Mouse (Mus musculus) heart, embryonic 11.5 days (tissue): ENCODE measurements at regions not wholly inside any gene's neighbourhood (a gene's known extent, or its start where the extent isn't known, plus 50 kb on each side); places are given as distances from the start of the nearest gene placed in this dataset.

Experiments
- ATAC-seq: fragments of 200-750 bp; cut with Nextera tagmentation; replicated peaks from 2 replicates; pipeline ENCODE4 v1.8.0; 2017; ENCODE audit warnings: moderate library complexity; ENCODE audit not compliant: insufficient number of reproducible peaks, low FRiP score, low TSS enrichment
- H3K27ac ChIP-seq: fragments of 300-500 bp; sonication (generic); 2 replicates; pipeline ENCODE4 v1.5.1; 2014; ENCODE audit warnings: mild to moderate bottlenecking, low read depth, low read length
- H3K27me3 ChIP-seq: fragments of 300-500 bp; sonication (generic); 2 replicates; pipeline ENCODE4 v1.6.1; 2014; ENCODE audit warnings: mild to moderate bottlenecking, low read length, mixed read lengths; ENCODE audit not compliant: control insufficient read depth, insufficient read depth
- H3K36me3 ChIP-seq: fragments of 300-500 bp; sonication (generic); 2 replicates; pipeline ENCODE4 v1.6.1; 2014; ENCODE audit warnings: mild to moderate bottlenecking, low read length, moderate library complexity, mixed read lengths; ENCODE audit not compliant: control insufficient read depth, insufficient read depth
- H3K4me1 ChIP-seq: fragments of 300-500 bp; sonication (generic); 2 replicates; pipeline ENCODE4 v1.6.1; 2014; ENCODE audit warnings: low read length; ENCODE audit not compliant: control insufficient read depth, insufficient read depth
- H3K4me2 ChIP-seq: fragments of 300-500 bp; sonication (generic); 2 replicates; pipeline ENCODE4 v1.6.1; 2014; ENCODE audit warnings: mild to moderate bottlenecking, moderate library complexity
- H3K4me3 ChIP-seq: fragments of 300-500 bp; sonication (generic); 2 replicates; pipeline ENCODE4 v1.5.1; 2014; ENCODE audit warnings: low read depth, low read length
- H3K9ac ChIP-seq: fragments of 300-500 bp; sonication (generic); 2 replicates; pipeline ENCODE4 v1.6.1; 2014; ENCODE audit warnings: mild to moderate bottlenecking, low read depth, low read length, moderate library complexity
- H3K9me3 ChIP-seq: fragments of 300-500 bp; sonication (generic); replicated peaks from 2 replicates; pipeline ENCODE4 v1.6.1; 2016; ENCODE audit warnings: low read length; ENCODE audit not compliant: control insufficient read depth
- WGBS: fragments of 180-500 bp; shearing (Covaris S2); extraction: QIAGEN DNeasy Blood & Tissue Kit; methylation state at CpG from one replicate; pipeline ENCODE4 v1.1.7; 2014; ENCODE audit not compliant: insufficient replicate concordance; 5-methylcytosine and 5-hydroxymethylcytosine counted together

- no peaks in the 10 kb centered on the region for H3K9me3 ChIP-seq
- H3K27me3 ChIP-seq = no peaks in the 10 kb centered on the region
- no peak for ATAC-seq
- no peaks in the 10 kb centered on the region for H3K36me3 ChIP-seq
- H3K27ac ChIP-seq = no peak overlapping the region
- H3K4me2 ChIP-seq = no peak overlapping the region
- no peak overlapping the region for H3K9ac ChIP-seq
- 71% methylated on average over 19 of the region's 19 CpGs for WGBS
- H3K4me1 ChIP-seq = no peaks in the 10 kb centered on the region
- H3K4me3 ChIP-seq = no peak overlapping the region
Measured at GRCm38 (mm10) chr15:87200282-87201048, 343.6 kb upstream of the Fam19a5 start.

GRCm38 (mm10) chr15:87201055-87201454 is 343.0 kb upstream of the Fam19a5 start:
- Histone ChIP-seq H3K27me3 (no peaks in the 10 kb centered on the region), H3K36me3 (no peaks in the 10 kb centered on the region), H3K9me3 (no peaks in the 10 kb centered on the region), H3K4me1 (no peaks in the 10 kb centered on the region), H3K4me2 (no peak overlapping the region), H3K9ac (no peak overlapping the region), H3K27ac (no peak overlapping the region), H3K4me3 (no peak overlapping the region)
- 50% methylated on average over 7 of the region's 7 CpGs for WGBS
- ATAC-seq = no peak

GRCm38 (mm10) chr15:87229951-87230350 is 314.1 kb upstream of the Fam19a5 start:
- Histone ChIP-seq H3K36me3 (no peaks in the 10 kb centered on the region), H3K9ac (no peak overlapping the region), H3K9me3 (no peaks in the 10 kb centered on the region), H3K27me3 (no peaks in the 10 kb centered on the region), H3K4me2 (no peak overlapping the region), H3K4me3 (no peak overlapping the region), H3K4me1 (no peaks in the 10 kb centered on the region), H3K27ac (no peak overlapping the region)
- 50% methylated on average over 3 of the region's 3 CpGs for WGBS
- no peak for ATAC-seq

- peaks cover 3% of the 10 kb centered on the region for H3K4me1 ChIP-seq
- H3K36me3 ChIP-seq = no peaks in the 10 kb centered on the region
- no peak overlapping the region for H3K4me2 ChIP-seq
- H3K27me3 ChIP-seq = no peaks in the 10 kb centered on the region
- H3K4me3 ChIP-seq = no peak overlapping the region
- H3K9me3 ChIP-seq = no peaks in the 10 kb centered on the region
- no peak for ATAC-seq
- H3K27ac ChIP-seq = no peak overlapping the region
- no peak overlapping the region for H3K9ac ChIP-seq
- 89% methylated on average over 3 of the region's 3 CpGs for WGBS
Measured at GRCm38 (mm10) chr15:87236096-87236495, 308.0 kb upstream of the Fam19a5 start.

GRCm38 (mm10) chr15:87239057-87239456 is 305.0 kb upstream of the Fam19a5 start:
- WGBS = 89% methylated on average over 11 of the region's 11 CpGs
- H3K9ac ChIP-seq = no peak overlapping the region
- no peak for ATAC-seq
- H3K27ac ChIP-seq = no peak overlapping the region
- H3K9me3 ChIP-seq = no peaks in the 10 kb centered on the region
- no peaks in the 10 kb centered on the region for H3K36me3 ChIP-seq
- H3K4me2 ChIP-seq = no peak overlapping the region
- H3K4me1 ChIP-seq = peaks cover 3% of the 10 kb centered on the region
- H3K27me3 ChIP-seq = no peaks in the 10 kb centered on the region
- no peak overlapping the region for H3K4me3 ChIP-seq

GRCm38 (mm10) chr15:87261497-87261896 is 282.6 kb upstream of the Fam19a5 start:
- Histone ChIP-seq H3K4me1 (no peaks in the 10 kb centered on the region), H3K36me3 (no peaks in the 10 kb centered on the region), H3K4me2 (no peak overlapping the region), H3K4me3 (no peak overlapping the region), H3K9ac (no peak overlapping the region), H3K27ac (no peak overlapping the region), H3K27me3 (no peaks in the 10 kb centered on the region), H3K9me3 (no peaks in the 10 kb centered on the region)
- no peak for ATAC-seq
- WGBS = 81% methylated on average over 6 of the region's 6 CpGs

GRCm38 (mm10) chr15:87264906-87265305 is 279.2 kb upstream of the Fam19a5 start:
- Histone ChIP-seq H3K27ac (no peak overlapping the region), H3K27me3 (no peaks in the 10 kb centered on the region), H3K36me3 (no peaks in the 10 kb centered on the region), H3K4me3 (no peak overlapping the region), H3K9ac (no peak overlapping the region), H3K4me2 (no peak overlapping the region), H3K9me3 (no peaks in the 10 kb centered on the region), H3K4me1 (no peaks in the 10 kb centered on the region)
- no peak for ATAC-seq

- Histone ChIP-seq H3K4me3 (no peak overlapping the region), H3K27ac (no peak overlapping the region), H3K36me3 (no peaks in the 10 kb centered on the region), H3K27me3 (no peaks in the 10 kb centered on the region), H3K9ac (no peak overlapping the region), H3K4me2 (no peak overlapping the region), H3K9me3 (no peaks in the 10 kb centered on the region), H3K4me1 (no peaks in the 10 kb centered on the region)
- 71% methylated on average over 7 of the region's 7 CpGs for WGBS
- no peak for ATAC-seq
Measured at GRCm38 (mm10) chr15:87290987-87291529, 253.0 kb upstream of the Fam19a5 start.

GRCm38 (mm10) chr15:87319896-87320295 is 224.2 kb upstream of the Fam19a5 start:
- H3K27ac ChIP-seq = no peak overlapping the region
- no peak for ATAC-seq
- no peak overlapping the region for H3K4me3 ChIP-seq
- no peaks in the 10 kb centered on the region for H3K36me3 ChIP-seq
- H3K4me1 ChIP-seq = no peaks in the 10 kb centered on the region
- no peaks in the 10 kb centered on the region for H3K9me3 ChIP-seq
- H3K9ac ChIP-seq = no peak overlapping the region
- no peak overlapping the region for H3K4me2 ChIP-seq
- H3K27me3 ChIP-seq = no peaks in the 10 kb centered on the region
